Mouse (Mus musculus): ENCODE results near the gene Ptgfrn. TPM values are rescaled to one million over a fixed set of nuclear protein-coding genes. Genes with fewer than 3 reads are reported as not detected.

Gene Ptgfrn
- polyA plus RNA-seq, 1 experiment from 2014 or later = 3.4 TPM

Other genes starting within 250 kb of the Ptgfrn start
- gene Trim45, start 188.1 kb downstream of the Ptgfrn start, polyA plus RNA-seq (2015; fragmentation: Nextera tagmentation; extraction: Ambion mirVana) = 7.8 and 8.0 TPM in 2 replicates
- gene Ttf2, start 140.6 kb downstream of the Ptgfrn start, polyA plus RNA-seq (2015; fragmentation: Nextera tagmentation; extraction: Ambion mirVana) = 6.7 and 8.0 TPM in 2 replicates
- 0.05 and 0.10 TPM in 2 replicates for gene Cd101, start 80.7 kb downstream of the Ptgfrn start, polyA plus RNA-seq (2015; fragmentation: Nextera tagmentation; extraction: Ambion mirVana)
- gene Cd2, start 177.7 kb upstream of the Ptgfrn start, polyA plus RNA-seq (2015; fragmentation: Nextera tagmentation; extraction: Ambion mirVana) = 0.15 and 0.32 TPM in 2 replicates